Mouse (Mus musculus) adrenal gland, adult (tissue): ENCODE results near the gene Cpsf4l.

ENCODE experiments used
- DNase-seq, 2 experiments: peaks; one replicate each; pipeline ENCODE4 v3.0.0; 2022 to 2023; ENCODE audit warnings: low spot score in 1 of 2; ENCODE audit not compliant: inconsistent age in 2 of 2

Cpsf4l gene

DNA sequence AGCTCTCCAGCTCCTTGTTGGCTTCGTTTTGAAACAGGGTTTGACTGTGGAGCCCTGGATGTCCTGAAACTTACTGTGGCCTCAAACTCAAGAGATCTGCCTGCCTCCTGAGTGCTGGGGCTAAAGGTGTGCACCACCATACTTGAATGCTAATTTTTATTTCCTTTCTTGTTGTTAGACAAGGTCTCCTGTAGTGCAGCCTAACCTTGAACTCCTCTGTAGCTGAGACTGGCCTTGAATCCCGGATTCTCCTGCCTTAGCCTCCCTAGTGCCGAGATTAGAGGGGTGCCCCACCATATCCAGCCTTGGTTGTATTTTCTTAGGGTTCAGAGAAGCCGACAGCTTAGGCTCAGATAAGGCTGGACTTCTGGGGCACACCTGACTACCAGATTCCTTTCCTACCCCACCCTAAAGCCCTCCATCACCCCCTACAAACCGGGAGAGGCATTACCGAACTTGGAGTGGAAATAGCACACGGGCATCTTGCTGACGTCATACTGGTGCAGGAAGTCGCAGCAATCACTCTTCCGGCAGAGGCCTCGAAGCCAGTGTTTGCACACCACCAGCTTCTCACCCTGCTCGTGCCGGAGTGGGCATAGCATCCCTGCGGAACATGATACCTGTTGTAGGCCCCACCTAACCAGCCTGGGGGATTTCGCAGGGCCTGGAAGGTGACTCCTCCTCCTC, 3.7 kb downstream of the Cpsf4l start:
- DNase-seq, result no peak

DNA sequence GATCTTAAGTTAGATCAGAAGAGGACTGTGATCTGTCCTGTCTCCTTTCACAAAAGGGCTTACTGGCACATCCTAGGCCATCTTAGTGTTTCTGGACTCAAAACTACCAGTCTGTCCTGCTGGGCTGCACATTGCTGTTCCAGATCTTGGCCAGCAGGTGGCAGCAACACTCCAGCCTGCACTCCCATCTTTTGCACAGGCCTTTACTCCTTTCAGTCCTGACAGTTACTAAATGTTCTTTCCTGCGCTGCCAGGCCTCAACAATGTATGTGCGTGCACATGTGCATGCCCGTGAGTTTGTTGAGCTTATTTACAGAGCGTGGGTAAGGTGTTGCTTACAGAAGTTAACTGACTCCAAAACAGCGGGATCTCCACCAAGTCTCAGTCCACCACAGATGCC, 6.1 kb downstream of the Cpsf4l start:
- peak; percentile 82 to 92 for DNase-seq

DNA sequence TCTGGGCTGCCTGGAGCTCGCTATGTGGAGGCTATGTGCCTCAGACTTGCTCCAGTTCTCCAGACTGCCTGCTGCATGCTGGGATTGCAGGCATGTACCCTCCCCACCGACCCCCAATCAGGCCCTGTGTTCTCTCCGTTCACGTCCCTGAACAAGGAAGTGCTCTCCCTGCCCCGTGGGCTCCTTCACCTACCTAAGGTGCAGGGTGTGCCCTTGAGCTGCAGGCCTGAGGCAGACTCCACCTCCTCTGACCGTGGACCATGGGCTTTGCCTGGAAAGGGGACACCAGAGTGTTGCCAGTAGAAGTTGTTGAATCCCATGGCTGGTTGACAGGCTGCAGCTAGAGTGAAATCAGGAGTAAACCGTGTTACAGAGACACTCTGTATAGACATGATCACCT, 10.2 kb downstream of the Cpsf4l start:
- no peak for DNase-seq

DNA sequence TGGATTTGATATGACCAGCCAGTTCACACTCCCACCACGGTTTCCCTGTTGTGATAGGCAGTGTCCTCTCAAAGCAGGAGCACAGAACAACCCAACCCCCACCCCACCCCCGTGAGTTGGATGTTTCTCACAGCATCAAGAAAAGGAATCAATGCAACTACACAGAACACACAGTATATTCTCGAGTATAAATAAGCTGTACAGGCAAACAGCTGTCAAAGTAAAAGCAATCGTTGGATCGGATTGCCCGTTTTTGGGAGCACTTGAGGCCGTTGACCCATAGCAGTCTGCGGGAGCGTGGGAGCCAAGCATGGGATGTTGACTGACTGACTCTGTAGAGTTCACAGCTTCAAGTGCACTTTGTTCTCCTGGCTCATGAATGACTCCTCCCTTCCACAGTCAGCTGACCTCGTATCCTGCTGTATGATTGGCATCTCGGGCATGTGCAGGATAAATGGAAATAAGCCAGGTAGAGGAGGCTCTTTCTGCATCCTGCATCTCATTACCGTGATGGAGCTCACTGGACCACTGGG, 11.7 kb downstream of the Cpsf4l start:
- DNase-seq, result no peak

DNA sequence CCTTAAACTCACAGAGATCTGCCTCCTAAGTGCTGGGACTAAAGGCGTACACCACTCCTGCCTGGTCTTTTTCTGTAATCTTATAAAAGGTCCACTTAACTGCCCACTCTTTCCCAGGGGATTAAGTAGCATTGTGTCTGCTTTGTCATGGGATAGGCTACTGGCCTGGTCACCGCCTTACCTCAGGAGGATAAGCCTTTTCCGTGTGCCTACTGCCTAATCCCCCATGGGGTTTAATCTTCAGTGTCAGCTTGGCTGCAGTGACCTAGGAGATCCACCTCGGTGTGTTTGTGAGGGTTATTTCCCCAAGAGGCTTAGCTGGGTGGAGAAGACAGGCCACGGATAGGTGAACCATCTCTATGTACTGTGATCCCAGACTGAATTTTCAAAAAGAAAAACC, 12.2 kb downstream of the Cpsf4l start:
- DNase-seq, result no peak

DNA sequence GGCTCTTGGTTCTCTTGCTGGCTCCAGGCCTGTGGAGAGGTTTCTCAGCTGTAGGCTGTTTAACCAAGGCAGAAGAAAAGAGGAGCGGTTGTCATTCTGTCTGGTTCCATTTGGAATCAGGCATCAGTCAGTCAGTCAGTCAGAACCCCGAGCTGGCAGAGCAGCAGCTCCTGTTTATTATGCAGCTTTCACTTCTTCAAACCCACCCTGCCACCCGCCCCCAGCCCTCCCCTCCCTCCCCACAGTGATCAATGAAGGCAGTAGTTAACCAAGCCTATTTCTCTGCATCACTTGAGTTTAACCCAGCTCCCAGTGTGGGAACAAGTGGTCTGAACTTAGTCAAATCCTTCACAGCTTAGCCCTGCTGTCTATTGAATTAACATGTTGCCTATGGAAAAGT, 18.0 kb downstream of the Cpsf4l start:
- DNase-seq, result no peak

DNA sequence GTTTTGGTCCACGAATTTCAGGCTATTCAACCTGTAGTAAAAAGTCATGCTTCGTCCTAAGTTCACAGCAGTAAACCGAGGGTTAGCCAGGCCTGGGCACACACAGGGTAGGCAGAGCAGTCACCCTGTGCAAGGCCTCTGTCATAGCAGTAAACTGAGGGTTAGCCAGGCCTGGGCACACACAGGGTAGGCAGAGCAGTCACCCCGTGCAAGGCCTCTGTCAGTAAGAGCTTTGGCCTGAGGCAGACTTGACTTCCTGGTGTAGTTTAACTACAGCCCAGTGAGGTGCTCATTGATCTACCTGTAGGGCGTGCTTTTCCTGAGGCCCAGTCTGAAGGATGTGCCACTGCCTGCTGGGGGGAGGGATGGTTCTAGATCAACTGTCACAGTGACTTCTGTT, 18.5 kb downstream of the Cpsf4l start:
- no peak for DNase-seq

DNA sequence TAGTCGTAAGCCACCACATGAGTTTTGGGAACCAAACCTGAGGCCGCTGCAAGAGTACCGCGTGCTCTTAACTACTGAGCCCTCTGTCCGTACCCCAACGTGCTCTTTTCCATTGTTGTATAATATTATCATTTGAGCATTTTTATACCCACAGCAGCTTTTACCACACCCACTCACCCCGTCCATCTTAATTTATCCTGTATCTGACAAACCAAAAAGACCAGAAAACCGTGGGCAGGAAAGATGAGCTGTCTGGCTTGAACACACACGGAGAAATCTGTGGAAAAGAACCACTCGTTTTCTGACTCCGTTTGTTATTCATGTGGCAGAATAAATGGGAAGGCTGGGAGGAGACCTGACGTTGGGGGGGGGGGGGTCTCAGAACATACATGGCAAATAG, 19.3 kb downstream of the Cpsf4l start:
- no peak for DNase-seq

DNA sequence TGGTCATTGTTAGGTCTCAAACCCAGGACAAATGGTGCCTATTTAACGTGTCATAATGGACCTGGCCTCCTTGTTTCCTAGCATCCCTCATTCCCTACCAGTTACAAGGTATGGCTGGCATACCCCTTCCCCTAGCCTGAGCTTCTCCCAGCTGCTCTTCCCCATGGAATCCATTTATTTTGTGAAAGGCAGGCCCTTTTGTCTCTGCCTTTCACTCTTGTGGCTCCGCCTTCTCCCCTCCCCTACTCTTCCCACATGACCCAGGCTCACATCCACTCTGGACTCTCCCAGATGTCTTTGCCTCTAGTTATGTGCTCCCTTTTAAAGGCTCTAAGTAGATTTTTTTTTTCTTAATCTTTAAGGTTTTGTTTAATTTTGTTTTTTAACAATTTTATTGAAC, 22.8 kb downstream of the Cpsf4l start:
- DNase-seq, result no peak

DNA sequence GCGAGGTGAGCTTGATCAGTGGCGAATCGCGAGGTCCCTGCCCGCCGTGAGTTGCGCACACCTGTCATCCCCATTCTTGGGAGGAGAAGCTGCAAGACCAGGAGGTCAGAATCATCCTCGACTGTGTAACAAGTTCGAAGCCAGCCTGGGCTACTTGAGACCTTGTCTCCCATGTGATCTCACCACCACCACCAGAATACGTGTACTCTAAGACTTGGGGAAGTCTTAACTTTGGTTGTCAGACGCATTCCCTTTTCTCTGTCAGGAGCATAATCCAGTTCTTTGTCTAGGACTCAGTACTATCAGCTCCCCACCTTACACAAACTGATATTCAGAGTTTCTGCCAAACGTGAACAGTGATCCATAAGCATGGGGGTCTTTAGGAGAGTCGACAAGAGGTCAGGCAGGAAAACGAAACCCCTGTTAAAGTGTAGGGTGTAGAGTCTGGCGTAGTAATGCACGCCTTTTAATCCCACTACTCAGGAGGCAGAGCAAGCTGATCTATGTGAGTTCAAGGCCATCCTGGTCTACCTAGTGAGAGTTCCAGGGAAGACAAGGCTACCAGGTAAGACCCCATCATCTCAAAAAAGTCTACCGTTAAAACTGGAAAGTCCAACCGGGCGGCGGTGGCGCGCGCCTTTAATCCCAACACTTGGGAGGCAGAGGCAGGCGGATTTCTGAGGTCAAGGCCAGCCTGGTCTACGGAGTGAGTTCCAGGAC, 24.9 kb downstream of the Cpsf4l start:
- DNase-seq, result no peak

DNA sequence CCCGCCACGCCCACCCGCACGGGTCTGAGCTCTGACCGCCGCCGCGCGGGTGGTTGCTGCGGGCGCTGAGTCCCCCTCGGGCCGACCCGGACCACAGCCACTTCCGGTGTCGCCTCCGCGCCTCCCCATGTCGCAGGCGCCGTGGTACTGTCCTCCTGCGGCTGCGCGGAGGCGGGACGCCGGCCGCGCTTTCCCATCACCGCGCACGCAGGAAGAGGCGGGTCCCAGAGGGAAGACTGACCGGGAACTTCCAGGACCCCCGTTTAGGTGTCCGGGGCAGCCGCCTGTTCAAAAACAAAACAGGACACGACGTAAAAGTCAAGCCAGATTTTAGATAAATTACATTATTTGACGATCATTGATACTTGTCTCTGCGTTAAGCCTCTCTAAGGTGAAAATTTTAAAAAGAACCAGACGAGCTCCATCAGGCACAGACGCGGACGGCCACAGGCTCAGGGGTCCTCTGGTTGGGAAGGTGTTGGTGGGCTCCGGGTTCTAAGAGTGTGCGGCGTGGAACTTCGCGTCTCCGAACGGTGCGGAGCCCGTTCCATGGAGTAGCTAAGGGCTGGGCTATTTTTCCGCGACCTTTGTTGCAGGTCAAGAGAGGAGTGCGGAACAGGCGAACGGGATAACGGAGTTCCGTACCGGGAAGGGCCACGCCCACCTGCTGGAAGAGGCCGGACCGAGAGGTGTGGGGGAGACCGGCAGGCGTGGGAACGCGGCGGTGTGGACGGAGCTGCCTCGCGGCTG, 25.7 kb downstream of the Cpsf4l start, which contains the start of the genes Fam104a and D11Wsu47e:
Gene Fam104a, minus strand, starts transcription at position 199 of the 750 bp plus-strand sequence.
Gene D11Wsu47e, plus strand, starts transcription at position 456 of the 750 bp plus-strand sequence.
- peak; percentile 97 to 99 for DNase-seq

DNA sequence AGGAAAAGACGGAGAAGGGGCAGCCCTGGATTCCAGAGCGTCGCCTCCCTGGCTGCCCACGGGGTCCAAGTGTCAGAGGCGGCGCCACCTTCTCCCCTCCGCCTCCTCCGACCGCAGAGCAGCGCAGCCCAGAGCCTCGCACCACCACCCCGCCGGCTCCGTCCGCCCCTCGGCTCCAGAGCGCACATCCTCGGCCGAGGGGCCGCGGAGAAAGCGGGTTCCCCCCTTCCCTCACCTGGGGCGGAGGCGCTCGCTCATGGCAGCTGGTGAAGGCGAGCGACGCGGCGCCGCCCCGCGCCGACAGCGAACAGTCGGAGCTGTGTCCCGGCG, 26.2 kb downstream of the Cpsf4l start:
- DNase-seq, result no peak

DNA sequence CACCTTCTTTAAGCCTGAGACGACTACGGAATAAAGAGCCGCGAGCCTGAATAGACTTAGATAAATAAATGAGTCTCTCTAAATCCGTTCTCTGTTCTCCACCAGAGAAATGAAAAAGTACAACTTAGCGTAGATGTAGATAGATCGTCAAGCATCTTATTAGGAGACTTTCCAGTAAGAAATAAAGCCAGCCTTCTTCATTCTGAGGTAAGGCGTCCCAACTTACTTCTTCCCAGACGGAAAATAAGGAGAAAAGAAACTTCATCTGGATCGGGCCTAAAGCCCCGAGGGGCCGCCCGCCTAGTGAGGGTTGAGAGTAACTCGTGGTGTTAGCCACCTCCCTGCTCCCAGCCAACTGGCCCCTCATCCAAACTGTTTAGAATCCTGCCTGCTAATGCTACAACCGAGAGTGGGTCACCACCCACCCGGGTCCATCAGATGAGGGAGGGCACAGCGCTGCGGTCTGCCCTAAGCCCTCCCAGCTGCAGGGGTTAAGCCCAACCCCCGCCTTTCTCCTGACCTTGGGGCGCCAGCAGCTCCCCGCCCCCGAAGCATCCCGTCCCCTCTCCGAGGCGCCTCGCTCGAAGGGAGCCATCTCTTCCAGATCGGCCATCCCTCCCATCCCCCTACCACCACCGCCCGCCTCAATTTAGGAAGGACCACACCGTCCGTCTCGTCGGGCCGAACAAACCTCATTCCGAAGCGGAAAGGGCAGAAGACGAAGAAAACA, 26.8 kb downstream of the Cpsf4l start:
- peak; percentile 84 to 91 for DNase-seq

DNA sequence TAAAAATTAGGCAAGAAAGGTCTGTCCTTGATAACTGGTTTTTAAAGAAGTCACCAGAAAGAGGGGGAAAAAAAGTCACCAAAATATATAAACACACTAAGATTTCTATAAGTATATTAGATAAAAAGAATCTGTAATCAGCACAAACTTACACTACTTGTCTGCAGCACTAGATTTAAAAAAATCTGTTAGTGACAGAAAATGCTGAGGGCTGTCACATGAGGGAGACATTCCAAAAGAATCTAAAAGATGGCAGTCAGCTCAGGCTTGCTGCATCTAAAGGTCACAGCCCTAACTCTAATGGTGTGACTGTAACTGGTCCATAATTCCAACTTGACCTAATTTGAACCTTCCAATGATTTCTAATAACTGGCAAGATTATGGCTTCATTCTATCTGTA, 27.8 kb downstream of the Cpsf4l start:
- no peak for DNase-seq

DNA sequence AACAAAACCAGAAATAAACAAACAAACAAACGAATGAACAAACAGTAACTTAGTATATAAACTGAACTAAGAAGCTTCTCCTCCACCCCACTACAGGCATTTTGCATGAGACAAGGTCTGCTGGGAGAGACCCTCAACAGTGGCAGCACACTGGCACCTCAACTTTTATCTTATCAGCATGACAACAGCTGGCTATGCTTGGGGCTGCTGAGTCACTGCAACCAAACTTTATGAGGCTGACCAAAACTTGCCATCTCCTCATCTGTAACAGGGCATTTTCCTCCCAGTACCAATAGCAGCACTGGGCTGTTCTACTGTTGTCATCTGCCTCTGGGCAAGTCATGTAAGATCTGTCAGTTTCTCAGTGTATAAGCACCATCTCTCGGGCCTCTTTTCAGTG, 28.9 kb downstream of the Cpsf4l start:
- DNase-seq, result peak in 1 of 2 experiments; percentile 58

DNA sequence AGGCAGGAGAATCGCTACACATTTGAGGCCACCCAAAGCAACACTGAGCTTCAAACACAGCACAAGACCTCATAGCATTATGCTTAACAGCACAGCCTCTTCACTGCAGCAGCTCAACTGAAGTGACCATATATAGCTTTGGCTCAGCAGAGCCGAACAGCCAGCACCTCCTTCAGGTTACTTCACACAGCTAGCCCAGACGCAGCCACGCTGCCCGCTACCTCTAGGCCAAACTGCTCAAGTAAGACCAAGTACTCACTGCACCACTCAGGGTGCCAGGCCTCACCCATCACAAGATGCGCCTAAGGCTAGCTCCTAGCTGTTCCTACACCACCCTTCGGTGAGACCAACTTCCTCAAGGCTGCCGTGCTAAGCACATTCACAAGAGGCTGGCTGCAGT, 31.4 kb downstream of the Cpsf4l start:
- DNase-seq, result no peak

DNA sequence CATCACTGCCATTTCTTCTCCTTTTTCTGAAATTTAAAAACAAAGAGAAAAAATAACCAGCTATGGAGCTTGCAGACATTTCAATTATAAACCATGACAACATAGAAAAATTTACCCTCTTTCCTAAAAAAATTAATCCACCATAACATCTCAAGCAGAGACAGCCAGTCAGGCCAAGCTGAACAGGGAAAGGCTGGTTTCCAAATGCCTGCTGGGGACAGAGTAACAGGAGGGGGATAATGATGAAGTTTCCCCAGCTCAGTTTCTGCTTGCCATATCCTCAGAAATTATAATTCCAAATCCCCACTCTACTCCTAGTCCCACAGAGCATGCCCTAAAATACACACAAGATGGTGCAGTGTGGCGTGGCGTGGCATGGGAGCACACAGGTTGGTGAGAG, 32.4 kb downstream of the Cpsf4l start:
- no peak for DNase-seq

DNA sequence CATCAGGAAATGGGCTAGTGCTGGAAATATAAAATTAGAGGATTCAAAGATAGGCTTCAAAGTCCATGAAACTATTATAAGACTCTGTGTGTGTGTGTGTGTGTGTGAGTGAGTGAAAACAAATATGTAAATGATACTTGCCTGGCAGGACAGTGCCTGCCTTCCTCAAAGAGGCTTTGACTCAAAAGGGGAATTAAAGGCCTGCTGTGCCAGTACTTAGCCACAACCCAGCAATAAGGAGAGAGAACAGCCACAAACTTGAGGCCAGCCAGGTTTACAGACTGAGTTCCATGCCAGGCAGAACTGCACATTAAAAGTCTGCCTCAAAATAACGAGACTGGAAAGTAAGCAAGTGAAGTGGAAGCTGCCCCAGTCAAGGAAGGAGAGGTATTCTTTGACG, 33.0 kb downstream of the Cpsf4l start:
- no peak for DNase-seq

DNA sequence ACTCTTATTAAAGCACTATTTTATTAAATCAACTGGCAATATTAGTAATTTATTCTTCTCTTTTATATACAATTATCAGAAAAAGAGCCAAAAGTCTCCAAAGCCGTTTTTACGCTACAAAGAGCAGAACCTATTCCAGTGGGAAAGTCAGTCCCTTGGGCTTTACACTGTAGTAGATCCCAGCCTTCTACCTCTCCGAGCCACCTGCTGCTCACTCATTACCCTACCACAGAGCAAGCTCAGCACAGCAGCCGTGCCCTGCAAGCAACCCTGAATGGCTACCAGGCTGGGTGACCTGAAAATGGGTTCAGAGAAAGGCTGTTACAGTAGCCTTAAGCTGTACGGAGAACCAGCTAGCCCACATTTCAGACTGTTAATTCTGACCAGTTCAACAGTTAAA, 35.2 kb downstream of the Cpsf4l start:
- no peak for DNase-seq

DNA sequence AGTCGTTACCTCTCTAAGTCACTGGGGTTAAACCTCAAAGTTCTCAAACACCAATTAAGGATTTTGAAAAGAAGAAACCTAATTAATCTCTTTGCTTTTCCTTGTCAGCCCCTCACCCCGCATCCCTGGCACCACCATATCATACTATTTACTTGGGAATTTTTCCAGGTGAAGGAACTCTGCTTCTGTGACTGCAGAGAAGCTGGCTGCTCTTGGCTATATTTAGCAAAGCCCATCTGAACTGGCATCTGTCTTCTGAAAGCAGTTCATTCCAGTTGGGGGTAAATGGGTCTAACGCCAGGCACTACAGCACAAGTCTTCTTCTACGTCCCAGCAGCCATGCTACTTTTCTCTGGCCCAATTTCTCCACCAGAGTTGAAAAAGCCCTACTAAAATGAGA, 36.2 kb downstream of the Cpsf4l start:
- no peak for DNase-seq

DNA sequence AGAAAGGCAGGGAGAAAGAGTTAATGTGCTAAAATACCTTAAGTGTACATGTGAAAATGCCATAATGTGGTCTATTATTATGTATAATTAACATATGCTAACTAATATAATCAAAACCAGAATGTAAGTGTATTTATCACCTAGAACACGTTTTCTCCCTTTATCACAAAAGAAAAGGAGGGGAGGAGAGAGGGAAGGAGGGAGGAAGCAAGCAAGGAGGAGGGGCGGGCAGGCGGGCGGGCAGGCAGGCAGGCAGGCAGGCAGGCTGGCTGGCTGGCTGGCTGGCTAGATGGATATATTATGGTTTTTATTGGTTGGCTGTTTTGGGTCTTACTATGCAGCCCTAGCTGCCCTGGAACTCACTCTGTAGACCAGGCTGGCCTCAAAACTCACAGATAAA, 40.1 kb downstream of the Cpsf4l start:
- DNase-seq, result no peak
